Mouse (Mus musculus) CH12.LX (cell line): ENCODE results near the gene Esr1. TPM values are rescaled to one million over a fixed set of nuclear protein-coding genes. Genes with fewer than 3 reads are reported as not detected.

Source experiments
- DNase-seq: peaks from one replicate; pipeline ENCODE4 v3.0.0-alpha.2; 2013; ENCODE audit errors: extremely low read depth
- H3K27ac ChIP-seq: 2 replicates; pipeline ENCODE4 v1.5.1; 2012; ENCODE audit warnings: low read depth, mild to moderate bottlenecking, control low read depth, moderate library complexity; ENCODE audit not compliant: insufficient read depth
- H3K27me3 ChIP-seq: replicated peaks from 2 replicates; pipeline ENCODE3; 2012; ENCODE audit warnings: inconsistent platforms
- H3K36me3 ChIP-seq, 2 experiments: replicated peaks in 1 of 2; 2 replicates each; pipeline versions ENCODE3 to v1.6.1; 2012; ENCODE audit warnings: inconsistent platforms in 1 of 2, low read length in 1 of 2, mild to moderate bottlenecking in 1 of 2, mixed read lengths in 1 of 2, moderate library complexity in 1 of 2; ENCODE audit not compliant: control insufficient read depth in 1 of 2, insufficient read depth in 1 of 2
- H3K4me1 ChIP-seq, 2 experiments: 2 replicates each; pipeline ENCODE4 v1.6.1; 2012; ENCODE audit warnings: inconsistent platforms in 1 of 2, moderate library complexity in 1 of 2; ENCODE audit not compliant: insufficient read depth in 2 of 2, control insufficient read depth in 1 of 2
- H3K4me2 ChIP-seq: 2 replicates; pipeline ENCODE4 v1.6.1; 2012; ENCODE audit warnings: low read depth, mild to moderate bottlenecking, control low read depth; ENCODE audit not compliant: poor library complexity, insufficient read depth, severe bottlenecking
- H3K4me3 ChIP-seq, 3 experiments: fragments of 150-350 bp in 1 of 3; sonication (generic) in 1 of 3; replicated peaks in 1 of 3; 2 replicates each; pipeline versions ENCODE3 to v1.5.1; 2011 to 2012; ENCODE audit warnings: low read depth in 2 of 3, low read length in 2 of 3, mild to moderate bottlenecking in 2 of 3, moderate library complexity in 2 of 3, control low read depth in 1 of 3, improper control_type of control experiment in 1 of 3, inconsistent platforms in 1 of 3, mixed read lengths in 1 of 3; ENCODE audit not compliant: poor library complexity in 1 of 3
- H3K79me2 ChIP-seq: replicated peaks from 2 replicates; pipeline ENCODE4 v1.6.1; 2012; ENCODE audit warnings: mild to moderate bottlenecking, moderate library complexity; ENCODE audit not compliant: control insufficient read depth, poor library complexity, insufficient read depth, severe bottlenecking; ENCODE audit errors: extremely low read depth
- H3K9ac ChIP-seq: 2 replicates; pipeline ENCODE4 v1.6.1; 2012; ENCODE audit warnings: low read depth, mild to moderate bottlenecking, control low read depth, moderate library complexity; ENCODE audit not compliant: insufficient read depth
- H3K9me3 ChIP-seq: replicated peaks from 2 replicates; pipeline ENCODE3; 2012; ENCODE audit warnings: low read length, inconsistent platforms, mixed read lengths
- BHLHE40 ChIP-seq: IDR thresholded peaks from 2 replicates; pipeline ENCODE4 v1.6.1; 2011; ENCODE audit warnings: mild to moderate bottlenecking, low read depth, low read length, improper control_type of control experiment
- EP300 ChIP-seq: IDR thresholded peaks from 2 replicates; pipeline ENCODE4 v1.6.1; 2011; ENCODE audit warnings: low read length, improper control_type of control experiment
- GABPA ChIP-seq: IDR thresholded peaks from 2 replicates; pipeline ENCODE4 v1.6.1; 2012; ENCODE audit warnings: low read depth, low read length, improper control_type of control experiment, inconsistent platforms; ENCODE audit not compliant: insufficient replicate concordance
- HCFC1 ChIP-seq: IDR thresholded peaks from 2 replicates; pipeline ENCODE4 v1.6.1; 2012; ENCODE audit warnings: low read depth, mild to moderate bottlenecking, inconsistent platforms, low read length, improper control_type of control experiment
- MAFK ChIP-seq: IDR thresholded peaks from 2 replicates; pipeline ENCODE4 v1.6.1; 2011; ENCODE audit warnings: low read length, improper control_type of control experiment; ENCODE audit not compliant: insufficient replicate concordance
- MAX ChIP-seq: IDR thresholded peaks from 2 replicates; pipeline ENCODE4 v1.6.1; 2011; ENCODE audit warnings: low read length, improper control_type of control experiment
- MAZ ChIP-seq: IDR thresholded peaks from 2 replicates; pipeline ENCODE4 v1.6.1; 2012; ENCODE audit warnings: low read depth, mild to moderate bottlenecking, inconsistent platforms, low read length, improper control_type of control experiment, moderate library complexity
- MEF2A ChIP-seq: IDR thresholded peaks from 2 replicates; pipeline ENCODE4 v1.6.1; 2014; ENCODE audit warnings: low read depth, mild to moderate bottlenecking, inconsistent platforms, low read length, improper control_type of control experiment, borderline replicate concordance
- MYC ChIP-seq: IDR thresholded peaks from 2 replicates; pipeline ENCODE4 v1.6.1; 2011; ENCODE audit warnings: low read depth, mild to moderate bottlenecking, improper control_type of control experiment, low read length
- NELFE ChIP-seq: IDR thresholded peaks from 2 replicates; pipeline ENCODE4 v1.6.1; 2011; ENCODE audit warnings: low read depth, low read length, improper control_type of control experiment
- POLR2AphosphoS2 ChIP-seq: IDR thresholded peaks from 2 replicates; pipeline ENCODE4 v1.6.1; 2011; ENCODE audit warnings: low read depth, low read length, improper control_type of control experiment
- RCOR1 ChIP-seq: conservative IDR thresholded peaks from 2 replicates; pipeline ENCODE4 v1.6.1; 2012; ENCODE audit warnings: low read depth, mild to moderate bottlenecking, inconsistent platforms, low read length, improper control_type of control experiment
- TBP ChIP-seq: conservative IDR thresholded peaks from 2 replicates; pipeline ENCODE4 v1.6.1; 2011; ENCODE audit warnings: low read depth, low read length, improper control_type of control experiment
- TCF12 ChIP-seq: IDR thresholded peaks from 2 replicates; pipeline ENCODE4 v1.6.1; 2014; ENCODE audit warnings: low read depth, mild to moderate bottlenecking, inconsistent platforms, low read length, improper control_type of control experiment
- ZKSCAN1 ChIP-seq: IDR thresholded peaks from 2 replicates; pipeline ENCODE4 v1.6.1; 2012; ENCODE audit warnings: low read depth, inconsistent platforms, low read length, improper control_type of control experiment, borderline replicate concordance
- ZNF384 ChIP-seq: IDR thresholded peaks from 2 replicates; pipeline ENCODE4 v1.6.1; 2012; ENCODE audit warnings: low read depth, low read length, improper control_type of control experiment, inconsistent platforms
- dilution Hi-C: fragments of 300-500 bp; cut with MboI; formaldehyde crosslinking; loops from 2 replicates; pipeline ENCODE4 v1.14.3; 2020; ENCODE audit warnings: low sequenced_read_pairs; ENCODE audit not compliant: extremely low pct_unique_long_range_greater_than_20kb, extremely low pct_ligation_motif_present
- in situ Hi-C: fragments of 300-500 bp; cut with MboI; formaldehyde crosslinking; loops from 3 replicates; pipeline ENCODE4 v1.14.3; 2019; ENCODE audit warnings: low sequenced_read_pairs, low pct_ligation_motif_present, low pct_unique_long_range_greater_than_20kb, mixed read lengths
- polyA plus RNA-seq: library from polyadenylated mRNA; unstranded; fragments of >175 nt; gene quantifications from 2 replicates; pipeline ENCODE4 v1.2.1, GENCODE M21; 2012; ENCODE audit warnings: low read depth; ENCODE audit not compliant: insufficient read length
- total RNA-seq, 2 experiments: library from RNA; depleted of rRNA; stranded (reverse); fragments of 300-350 nt in 1 of 2; fragments of >200 nt in 1 of 2; gene quantifications; 2 replicates each; pipeline ENCODE4 v1.2.3; 2012 to 2014

Esr1 gene
- total and polyA plus RNA-seq, 3 experiments: 0.63 to 1.0 (median 0.64) TPM

DNA sequence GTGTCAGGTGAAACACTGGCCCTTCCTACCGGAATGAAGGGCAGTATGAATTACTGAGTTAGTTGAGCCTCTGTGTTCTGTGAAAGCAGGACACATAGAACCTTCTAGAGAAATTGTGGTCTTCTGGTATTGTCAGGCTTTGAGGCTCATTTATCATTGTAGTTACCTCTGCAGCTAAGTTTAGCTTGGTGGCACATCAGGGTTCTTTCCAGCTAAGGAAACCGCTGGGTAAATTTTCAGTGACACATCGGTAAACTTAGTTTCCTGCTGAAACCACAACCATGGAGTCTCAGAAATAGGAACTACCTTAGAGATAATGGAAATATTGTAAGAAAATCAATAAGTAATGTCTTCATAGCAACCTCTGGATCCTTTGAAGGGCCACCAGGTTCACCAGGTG, 366.0 kb downstream of the Esr1 start:
- dilution Hi-C loops: no loop called here
- Histone ChIP-seq H3K27me3 (no peaks in the 10 kb centered on the region), H3K4me1 (peaks cover 4 to 15% of the 10 kb centered on the region in 2 experiments; a peak in 3 of 4 replicates), H3K36me3 (no peaks in the 10 kb centered on the region), H3K9me3 (no peaks in the 10 kb centered on the region), H3K4me2 (0 out of 2 replicates have a peak overlapping the region, but pooled peaks have one; percentile 6), H3K9ac (no peak overlapping the region), H3K27ac (no peak overlapping the region), H3K79me2 (no peaks in the 10 kb centered on the region), H3K4me3 (no peak overlapping the region)
- peak; percentile 54 for DNase-seq
- TF ChIP-seq MAFK (no peak), MEF2A (peak; percentile 39; the same call in 1 of the 2 replicates), ZNF384 (no peak), RCOR1 (no peak), BHLHE40 (no peak), EP300 (peak; percentile 61; the same call in 1 of the 2 replicates), ZKSCAN1 (no peak), HCFC1 (no peak), POLR2AphosphoS2 (no peak)
- in situ Hi-C loops: loop anchor here (25.0 kb wide), 1 partner anchor 340 kb away; no protein-coding TSS in a partner anchor

DNA sequence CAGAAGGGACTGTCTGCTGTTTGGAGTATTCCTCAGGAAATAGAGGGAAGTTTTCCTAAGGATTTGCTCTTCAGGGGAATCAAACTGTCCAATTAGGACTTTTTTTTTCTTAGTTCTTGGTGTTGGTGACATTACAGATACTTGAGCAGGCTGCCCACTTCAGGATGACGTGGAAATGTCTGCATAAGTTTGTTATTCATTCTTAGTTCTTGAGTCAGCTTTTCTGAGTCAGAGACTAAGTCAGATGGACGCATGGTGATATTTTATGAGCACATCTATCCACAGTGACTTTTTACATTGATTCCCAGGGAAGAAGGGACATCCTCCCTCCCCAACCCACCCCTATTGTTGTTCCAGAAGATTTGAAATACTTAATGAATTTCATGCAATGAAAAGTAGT, 372.5 kb downstream of the Esr1 start:
- no peak for TF ChIP-seq MAZ
- TF ChIP-seq GABPA: no peak
- no peak for TF ChIP-seq MAX
- TF ChIP-seq TBP: no peak
- TF ChIP-seq MYC: no peak
- Histone ChIP-seq H3K4me3 (no peak overlapping the region), H3K4me1 (peaks cover 0 to 10% of the 10 kb centered on the region in 2 experiments; a peak in 2 of 4 replicates), H3K4me2 (no peak overlapping the region), H3K79me2 (no peaks in the 10 kb centered on the region), H3K9ac (no peak overlapping the region), H3K27me3 (no peaks in the 10 kb centered on the region), H3K27ac (no peak overlapping the region), H3K36me3 (no peaks in the 10 kb centered on the region), H3K9me3 (no peaks in the 10 kb centered on the region)
- no peak for DNase-seq
- dilution Hi-C loops (no loop called here), in situ Hi-C loops (loop anchor here (25.0 kb wide), 1 partner anchor 347 kb away; no protein-coding TSS in a partner anchor)

DNA sequence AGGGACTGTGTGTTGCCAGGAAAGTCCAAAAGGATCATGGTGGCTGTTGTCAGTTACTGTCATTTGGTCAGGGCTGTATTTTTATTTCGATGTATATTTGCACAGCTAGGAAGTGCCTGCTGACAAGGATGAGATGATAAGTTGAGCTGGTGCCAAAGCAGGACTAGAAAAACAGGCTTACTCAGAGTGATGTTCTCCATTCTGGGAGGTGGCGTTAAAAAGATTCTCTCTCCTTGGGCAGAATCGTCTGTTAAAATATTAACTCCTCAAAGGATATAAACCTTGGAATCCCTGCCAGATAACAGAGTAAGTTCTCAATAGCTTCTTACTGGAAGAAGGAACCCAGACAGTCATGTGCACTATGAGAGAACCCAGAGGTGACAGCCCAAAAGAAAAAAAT, 382.4 kb downstream of the Esr1 start:
- no peaks in the 10 kb centered on the region for H3K9me3 ChIP-seq
- no peaks in the 10 kb centered on the region for H3K36me3 ChIP-seq
- no peak overlapping the region for H3K9ac ChIP-seq
- TF ChIP-seq RCOR1: no peak
- no peak for TF ChIP-seq TCF12
- no peak for TF ChIP-seq NELFE
- no peak for TF ChIP-seq BHLHE40
- H3K4me1 ChIP-seq: peaks cover 0 to 4% of the 10 kb centered on the region in 2 experiments; a peak in 1 of 4 replicates
- dilution Hi-C loops (no loop called here), in situ Hi-C loops (loop anchor here (25.0 kb wide), 1 partner anchor 357 kb away; no protein-coding TSS in a partner anchor)
- no peak for DNase-seq
- no peak overlapping the region for H3K27ac ChIP-seq
- no peak overlapping the region for H3K4me2 ChIP-seq
- no peak overlapping the region for H3K4me3 ChIP-seq
- no peaks in the 10 kb centered on the region for H3K79me2 ChIP-seq
- no peaks in the 10 kb centered on the region for H3K27me3 ChIP-seq
